Mouse (Mus musculus) ES-E14 (cell line): ENCODE data around the gene Pcsk5. TPM values are rescaled to one million over a fixed set of nuclear protein-coding genes. Genes with fewer than 3 reads are reported as not detected.

Experiments used
- DNase-seq: peaks from one replicate; pipeline ENCODE4 v3.0.0-alpha.2; 2013; ENCODE audit warnings: low read depth, low spot score
- H3K27ac ChIP-seq: 2 replicates; pipeline ENCODE4 v1.5.1; 2012; ENCODE audit warnings: low read depth, mild to moderate bottlenecking, low read length, moderate library complexity, mixed read lengths; ENCODE audit not compliant: poor library complexity, insufficient read depth, severe bottlenecking
- H3K36me3 ChIP-seq: 2 replicates; pipeline ENCODE4 v1.6.1; 2012; ENCODE audit warnings: mild to moderate bottlenecking, low read length, moderate library complexity, mixed read lengths; ENCODE audit not compliant: control insufficient read depth, poor library complexity, insufficient read depth, severe bottlenecking
- H3K4me1 ChIP-seq, 2 experiments: fragments of 150-350 bp in 1 of 2; sonication (generic) in 1 of 2; 2 replicates each; pipeline ENCODE4 v1.6.1; 2012; ENCODE audit warnings: low read length in 2 of 2, mild to moderate bottlenecking in 1 of 2, mixed read lengths in 1 of 2; ENCODE audit not compliant: control insufficient read depth in 2 of 2, insufficient read depth in 2 of 2, poor library complexity in 1 of 2
- H3K4me3 ChIP-seq, 2 experiments: fragments of 150-350 bp in 1 of 2; sonication (generic) in 1 of 2; 2 replicates each; pipeline ENCODE4 v1.5.1; 2012; ENCODE audit warnings: low read length in 2 of 2, low read depth in 1 of 2, mild to moderate bottlenecking in 1 of 2, mixed read lengths in 1 of 2; ENCODE audit not compliant: insufficient read depth in 1 of 2, poor library complexity in 1 of 2, severe bottlenecking in 1 of 2
- H3K9ac ChIP-seq: 2 replicates; pipeline ENCODE4 v1.6.1; 2012; ENCODE audit warnings: low read depth, mild to moderate bottlenecking, low read length, mixed read lengths; ENCODE audit not compliant: poor library complexity, insufficient read depth, severe bottlenecking
- H3K9me3 ChIP-seq: fragments of 150-350 bp; sonication (generic); 2 replicates; pipeline ENCODE4 v1.6.1; 2012; ENCODE audit warnings: low read depth, mild to moderate bottlenecking, low read length; ENCODE audit not compliant: control insufficient read depth, insufficient read depth
- CHD2 ChIP-seq: IDR thresholded peaks from 2 replicates; pipeline ENCODE4 v1.6.1; 2014; ENCODE audit warnings: mild to moderate bottlenecking, low read depth, low read length, inconsistent platforms
- HCFC1 ChIP-seq: IDR thresholded peaks from 2 replicates; pipeline ENCODE4 v1.6.1; 2012; ENCODE audit warnings: low read length, inconsistent platforms, borderline replicate concordance; ENCODE audit not compliant: insufficient read depth
- MAFK ChIP-seq: IDR thresholded peaks from 2 replicates; pipeline ENCODE4 v1.6.1; 2014; ENCODE audit warnings: mild to moderate bottlenecking, low read depth, low read length, inconsistent platforms; ENCODE audit not compliant: insufficient read depth
- ZC3H11A ChIP-seq: IDR thresholded peaks from 2 replicates; pipeline ENCODE4 v1.6.1; 2012; ENCODE audit warnings: low read depth, mild to moderate bottlenecking, inconsistent platforms, low read length, borderline replicate concordance
- ZNF384 ChIP-seq: IDR thresholded peaks from 2 replicates; pipeline ENCODE4 v1.6.1; 2012; ENCODE audit warnings: low read depth, low read length, inconsistent platforms
- in situ Hi-C, 2 experiments: fragments of 600-800 bp; cut with MboI; formaldehyde crosslinking; loops; one replicate each; pipeline ENCODE4 v1.15.1; 2025; ENCODE audit warnings: low sequenced_read_pairs in 2 of 2, inconsistent platforms in 1 of 2; ENCODE audit not compliant: unreplicated experiment in 2 of 2
- total RNA-seq: library from RNA; depleted of rRNA; stranded (reverse); fragments of 300-350 nt; gene quantifications from 2 replicates; pipeline ENCODE4 v1.2.3, GENCODE M21; 2012

Gene Pcsk5
- total RNA-seq, 1 experiment = 1.6 TPM

GRCm38 (mm10) chr19:17386424-17386823, 451.0 kb downstream of the Pcsk5 start:
- no peak for TF ChIP-seq ZC3H11A
- no peak for TF ChIP-seq MAFK
- no peak for TF ChIP-seq ZNF384
- TF ChIP-seq CHD2 = no peak
- TF ChIP-seq HCFC1 = no peak
- no peak overlapping the region for H3K4me3 ChIP-seq
- in situ Hi-C loops = no loop called here
- H3K27ac ChIP-seq = no peak overlapping the region
- no peak for DNase-seq
- no peaks in the 10 kb centered on the region for H3K36me3 ChIP-seq
- H3K9me3 ChIP-seq = no peaks in the 10 kb centered on the region
- no peak overlapping the region for H3K9ac ChIP-seq
- no peaks in the 10 kb centered on the region for H3K4me1 ChIP-seq

GRCm38 (mm10) chr19:17385426-17385825, 452.0 kb downstream of the Pcsk5 start:
- Histone ChIP-seq H3K9me3 (no peaks in the 10 kb centered on the region), H3K9ac (no peak overlapping the region), H3K36me3 (no peaks in the 10 kb centered on the region), H3K4me3 (no peak overlapping the region), H3K27ac (no peak overlapping the region), H3K4me1 (no peaks in the 10 kb centered on the region)
- no peak for TF ChIP-seq HCFC1
- in situ Hi-C loops = no loop called here
- DNase-seq = no peak

- TF ChIP-seq HCFC1 (no peak), MAFK (no peak), CHD2 (no peak), ZNF384 (no peak), ZC3H11A (no peak)
- no peak overlapping the region for H3K9ac ChIP-seq
- no peak overlapping the region for H3K27ac ChIP-seq
- H3K4me3 ChIP-seq = no peak overlapping the region
- no peaks in the 10 kb centered on the region for H3K9me3 ChIP-seq
- no peaks in the 10 kb centered on the region for H3K4me1 ChIP-seq
- in situ Hi-C loops = no loop called here
- DNase-seq = no peak
- no peaks in the 10 kb centered on the region for H3K36me3 ChIP-seq
Observed at GRCm38 (mm10) chr19:17385022-17385421, 452.4 kb downstream of the Pcsk5 start.

GRCm38 (mm10) chr19:17382807-17383397, 454.5 kb downstream of the Pcsk5 start:
- in situ Hi-C loops = no loop called here
- no peak overlapping the region for H3K27ac ChIP-seq
- TF ChIP-seq CHD2 = no peak
- TF ChIP-seq ZNF384 = no peak
- TF ChIP-seq MAFK = no peak
- no peak for TF ChIP-seq HCFC1
- TF ChIP-seq ZC3H11A = no peak
- no peaks in the 10 kb centered on the region for H3K36me3 ChIP-seq
- DNase-seq = no peak
- H3K4me1 ChIP-seq = no peaks in the 10 kb centered on the region
- H3K9me3 ChIP-seq = no peaks in the 10 kb centered on the region
- no peak overlapping the region for H3K4me3 ChIP-seq
- H3K9ac ChIP-seq = no peak overlapping the region
